Mouse (Mus musculus) ES-Bruce4 (cell line): ENCODE measurements at regions not wholly inside any gene's neighbourhood (a gene's known extent, or its start where the extent isn't known, plus 50 kb on each side); places are given as distances from the start of the nearest gene placed in this dataset.

ENCODE experiments used
- H3K27ac ChIP-seq: 2 replicates; pipeline ENCODE4 v1.5.1; 2012; ENCODE audit warnings: low read length, inconsistent platforms; ENCODE audit not compliant: insufficient read depth
- H3K27me3 ChIP-seq: 2 replicates; pipeline ENCODE4 v1.6.1; 2012; ENCODE audit warnings: mild to moderate bottlenecking, low read length, inconsistent platforms; ENCODE audit not compliant: control insufficient read depth, poor library complexity, insufficient read depth, severe bottlenecking
- H3K36me3 ChIP-seq: 2 replicates; pipeline ENCODE4 v1.6.1; 2012; ENCODE audit warnings: inconsistent platforms, mild to moderate bottlenecking, low read length, moderate library complexity; ENCODE audit not compliant: control insufficient read depth, poor library complexity, insufficient read depth, severe bottlenecking
- H3K4me1 ChIP-seq: one replicate; pipeline ENCODE4 v1.8.1; 2011; ENCODE audit warnings: low read length; ENCODE audit not compliant: control insufficient read depth, insufficient read depth
- H3K4me3 ChIP-seq: 2 replicates; pipeline ENCODE4 v1.5.1; 2011; ENCODE audit warnings: low read depth, mild to moderate bottlenecking, low read length
- H3K9ac ChIP-seq: 2 replicates; pipeline ENCODE4 v1.6.1; 2012; ENCODE audit warnings: low read depth, mild to moderate bottlenecking, inconsistent platforms; ENCODE audit not compliant: poor library complexity, severe bottlenecking
- H3K9me3 ChIP-seq: replicated peaks from 2 replicates; pipeline ENCODE4 v1.6.1; 2012; ENCODE audit warnings: mild to moderate bottlenecking, low read length, inconsistent platforms; ENCODE audit not compliant: control insufficient read depth, poor library complexity, insufficient read depth, severe bottlenecking
- CTCF ChIP-seq: IDR thresholded peaks from one replicate; pipeline ENCODE4 v1.8.1; 2011; ENCODE audit warnings: low read depth, low read length
- EP300 ChIP-seq: IDR thresholded peaks from 2 replicates; pipeline ENCODE4 v1.6.1; 2011; ENCODE audit warnings: low read depth, low read length; ENCODE audit not compliant: insufficient read depth
- POLR2A ChIP-seq: IDR thresholded peaks from one replicate; pipeline ENCODE4 v1.8.1; 2011; ENCODE audit warnings: low read length; ENCODE audit not compliant: insufficient read depth

- Histone ChIP-seq H3K4me3 (no peak overlapping the region), H3K27me3 (no peaks in the 10 kb centered on the region), H3K36me3 (no peaks in the 10 kb centered on the region), H3K27ac (no peak overlapping the region), H3K9ac (no peak overlapping the region), H3K4me1 (no peaks in the 10 kb centered on the region), H3K9me3 (peaks cover 3% of the 10 kb centered on the region; the same call in 1 of the 2 replicates)
- TF ChIP-seq EP300 (no peak), POLR2A (no peak), CTCF (no peak)
These were observed 154.7 kb downstream of the Cdh26 start for GRCm38 (mm10) chr2:178584970-178585566.

GRCm38 (mm10) chr2:178587134-178587636 is 156.9 kb downstream of the Cdh26 start:
- no peaks in the 10 kb centered on the region for H3K4me1 ChIP-seq
- TF ChIP-seq EP300 (no peak), POLR2A (no peak), CTCF (no peak)
- H3K9ac ChIP-seq, result no peak overlapping the region
- no peaks in the 10 kb centered on the region for H3K36me3 ChIP-seq
- H3K27ac ChIP-seq, result no peak overlapping the region
- H3K9me3 ChIP-seq, result peaks cover 3% of the 10 kb centered on the region; the same call in 1 of the 2 replicates
- no peaks in the 10 kb centered on the region for H3K27me3 ChIP-seq
- H3K4me3 ChIP-seq, result no peak overlapping the region

DNA sequence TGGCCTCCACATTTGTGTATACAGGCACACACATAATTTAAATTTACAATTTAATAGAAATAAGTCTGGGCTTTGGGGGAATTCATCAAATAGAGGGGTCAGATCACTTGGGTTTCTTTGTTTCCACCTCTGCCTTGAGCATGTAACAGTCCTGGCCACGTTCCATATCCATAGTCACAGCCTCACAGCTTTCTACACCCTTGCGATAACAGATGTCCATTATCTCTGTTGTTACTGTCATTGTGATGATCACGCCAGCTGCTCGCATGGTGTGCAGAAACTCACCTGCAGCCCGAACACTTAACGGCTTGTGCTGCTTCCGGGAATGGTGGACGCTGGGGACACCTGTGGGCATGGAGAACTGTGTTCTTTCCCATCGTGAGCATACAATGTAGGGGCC is 163.4 kb downstream of the Cdh26 start:
- no peak overlapping the region for H3K4me3 ChIP-seq
- H3K4me1 ChIP-seq, result peaks cover 7% of the 10 kb centered on the region
- no peaks in the 10 kb centered on the region for H3K36me3 ChIP-seq
- peak overlapping the region; percentile 81 for H3K27ac ChIP-seq
- no peaks in the 10 kb centered on the region for H3K27me3 ChIP-seq
- H3K9ac ChIP-seq, result no peak overlapping the region
- TF ChIP-seq EP300 (no peak), POLR2A (no peak), CTCF (no peak)
- no peaks in the 10 kb centered on the region for H3K9me3 ChIP-seq

GRCm38 (mm10) chr2:178594177-178594576 is 163.8 kb downstream of the Cdh26 start:
- Histone ChIP-seq H3K36me3 (no peaks in the 10 kb centered on the region), H3K27ac (peak overlapping the region; percentile 81), H3K9me3 (peaks cover 3% of the 10 kb centered on the region), H3K4me3 (no peak overlapping the region), H3K9ac (no peak overlapping the region), H3K27me3 (no peaks in the 10 kb centered on the region), H3K4me1 (peaks cover 7% of the 10 kb centered on the region)
- TF ChIP-seq EP300, result peak; percentile 64
- no peak for TF ChIP-seq POLR2A

DNA sequence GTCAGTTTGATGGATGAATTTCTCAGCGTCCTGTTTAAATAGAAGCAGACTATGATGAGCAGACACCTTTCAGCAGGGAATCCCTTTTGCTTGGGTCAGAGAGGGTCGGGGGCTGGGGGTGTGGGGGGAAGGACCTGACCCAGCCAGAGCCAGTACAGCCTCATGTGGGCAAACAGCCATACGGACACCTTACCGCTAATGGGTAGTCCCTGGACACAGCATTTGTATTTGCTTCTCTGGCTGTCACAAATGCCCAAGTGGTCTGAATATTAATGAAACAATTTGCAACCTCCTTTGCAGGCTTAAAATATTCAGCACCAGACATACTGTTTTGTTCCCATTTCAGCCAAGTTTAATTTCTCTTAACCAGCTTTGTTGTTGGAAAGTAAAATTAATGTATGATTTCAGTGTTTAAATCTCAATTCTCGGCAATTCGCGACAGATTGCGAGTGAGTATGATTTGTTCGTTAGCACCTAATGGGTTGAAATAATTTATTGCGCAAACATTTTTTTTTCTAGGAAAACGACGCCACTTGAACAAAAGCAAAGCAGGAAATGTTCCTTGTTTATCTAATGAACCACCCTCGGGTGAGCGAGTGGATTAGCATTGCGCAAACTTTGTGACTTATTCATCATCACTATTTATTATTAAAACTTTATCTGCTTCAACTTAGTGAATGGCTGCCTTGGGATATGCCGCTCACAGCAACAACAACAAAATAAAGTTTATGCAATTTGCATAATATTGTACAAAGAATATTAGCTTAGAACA is 166.2 kb downstream of the Cdh26 start:
- Histone ChIP-seq H3K36me3 (no peaks in the 10 kb centered on the region), H3K4me3 (no peak overlapping the region), H3K9me3 (peaks cover 14% of the 10 kb centered on the region), H3K27ac (no peak overlapping the region), H3K4me1 (peaks cover 7% of the 10 kb centered on the region), H3K9ac (no peak overlapping the region), H3K27me3 (no peaks in the 10 kb centered on the region)
- TF ChIP-seq CTCF (no peak), EP300 (no peak), POLR2A (no peak)

DNA sequence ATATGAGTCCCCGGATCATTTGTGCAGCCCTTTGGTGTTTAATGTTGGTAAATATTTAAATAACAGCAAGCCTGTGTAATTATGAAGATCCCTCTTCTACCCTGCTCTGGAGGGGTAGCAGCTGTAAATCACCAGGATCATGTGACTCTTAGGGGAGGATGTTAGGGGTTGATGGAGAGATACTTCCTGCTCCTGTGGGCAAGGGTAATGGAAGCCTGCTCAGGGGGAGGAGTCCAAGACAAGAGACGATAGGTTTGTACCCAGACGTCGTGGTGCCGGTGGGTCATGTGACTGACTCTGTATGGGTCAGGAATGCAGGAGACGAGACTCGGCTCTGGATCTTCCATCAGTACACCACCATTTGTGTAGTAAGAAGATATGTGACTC is 166.7 kb downstream of the Cdh26 start:
- TF ChIP-seq EP300, result no peak
- no peak for TF ChIP-seq POLR2A
- TF ChIP-seq CTCF, result no peak
- no peaks in the 10 kb centered on the region for H3K36me3 ChIP-seq
- peaks cover 7% of the 10 kb centered on the region for H3K4me1 ChIP-seq

More for the DNA sequence above, 166.7 kb downstream of the Cdh26 start:
- H3K9ac ChIP-seq, result no peak overlapping the region
- peaks cover 14% of the 10 kb centered on the region for H3K9me3 ChIP-seq
- H3K27ac ChIP-seq, result no peak overlapping the region
- no peaks in the 10 kb centered on the region for H3K27me3 ChIP-seq
- no peak overlapping the region for H3K4me3 ChIP-seq
